Mouse (Mus musculus) colon, adult 2 months (tissue): ENCODE measurements around the gene Smurf2. TPM values are rescaled to one million over a fixed set of nuclear protein-coding genes. Genes with fewer than 3 reads are reported as not detected.

Experiments
- polyA plus RNA-seq: library from polyadenylated mRNA; depleted of rRNA; stranded (reverse); fragments of >200 nt; gene quantifications from 2 replicates; pipeline ENCODE4 v1.2.3, GENCODE M21; 2012; rRNA removed

Smurf2 gene
- 6.2 and 6.5 TPM in 2 replicates for polyA plus RNA-seq

GRCm38 (mm10) chr11:106920551-106921379, at the start of gene Smurf2:
Gene Smurf2, minus strand, starts transcription at chr11:106920715.

GRCm38 (mm10) chr11:106788775-106789459, 131.6 kb downstream of the Smurf2 start, which contains the start of the genes Ddx5 and Cep95:
Gene Ddx5, minus strand, starts transcription at chr11:106789185.
Gene Cep95, plus strand, starts transcription at chr11:106789252.

GRCm38 (mm10) chr11:106779388-106780088, 141.0 kb downstream of the Smurf2 start, which contains the start of gene Polg2:
Gene Polg2, minus strand, starts transcription at chr11:106779537.

Other genes with a start within 250 kb of the Smurf2 start
- 14.1 and 16.5 TPM in 2 replicates for gene Pecam1, start 170.1 kb downstream of the Smurf2 start, polyA plus RNA-seq
- gene Milr1, start 169.5 kb downstream of the Smurf2 start, polyA plus RNA-seq, result 0.64 and 0.90 TPM in 2 replicates
- 12.9 and 13.4 TPM in 2 replicates for gene Polg2, start 141.2 kb downstream of the Smurf2 start, polyA plus RNA-seq
- 562 and 586 TPM in 2 replicates for gene Ddx5, start 131.5 kb downstream of the Smurf2 start, polyA plus RNA-seq
- gene Cep95, start 131.5 kb downstream of the Smurf2 start, polyA plus RNA-seq, result 1.4 and 1.6 TPM in 2 replicates
- 35.9 and 36.3 TPM in 2 replicates for gene Kpna2, start 78.8 kb upstream of the Smurf2 start, polyA plus RNA-seq
- gene 1810010H24Rik, start 105.0 kb upstream of the Smurf2 start, polyA plus RNA-seq, result 3.0 and 3.6 TPM in 2 replicates
- gene Bptf, start 211.4 kb upstream of the Smurf2 start, polyA plus RNA-seq, result 15.8 and 23.1 TPM in 2 replicates